In the genomic region with DNA sequence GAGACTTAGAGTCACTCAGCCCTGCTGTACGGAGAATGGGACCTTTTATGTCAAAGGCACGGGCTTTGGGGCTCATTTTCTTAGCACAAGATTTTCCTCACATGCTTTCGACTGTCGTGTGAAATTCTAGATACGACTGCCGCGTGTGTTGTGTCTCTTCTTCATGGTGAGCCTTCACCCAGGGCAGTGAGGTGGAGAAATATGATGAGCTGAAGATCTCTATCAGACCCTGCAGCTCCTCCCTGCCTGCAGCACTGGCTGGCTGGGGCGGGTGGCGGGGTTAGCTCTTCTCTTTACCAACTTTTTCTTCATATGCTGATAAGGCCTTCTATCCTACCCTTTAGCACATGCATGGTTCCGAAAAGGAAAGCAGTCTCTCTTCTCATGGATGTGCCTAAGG, we compare ENCODE assay signal across 17 mouse cellular contexts.
"Had no signal": no experiment of that assay in that cellular context is flagged by ENCODE, and none has a peak within 500 bp of the region (broad histone marks: within the 10 kb centered on the region; RNA-seq: fewer than 3 reads in every experiment).

No protein-coding gene starts in this region.

- H3K4me2 ChIP-seq: limb, embryonic 13.5 days; liver, embryonic 12.5 days; liver, embryonic 15.5 days; midbrain, embryonic 11.5 days had no signal

- DNase-seq: kidney, adult 18-20 months; kidney, adult 9 months; kidney, postnatal 4 days; liver; lung, adult 18-20 months; midbrain, embryonic 14.5 days; right cerebral cortex, postnatal 4 days; thymus, postnatal 25 days had no signal

- ATAC-seq: intestine, embryonic 16.5 days; liver, embryonic 12.5 days had no signal

- H3K4me3 ChIP-seq: limb, embryonic 10.5 days; limb, embryonic 13.5 days; liver, embryonic 12.5 days; liver, embryonic 15.5 days; megakaryocyte, embryonic 14.5 days had no signal

- H3K4me1 ChIP-seq: limb, embryonic 10.5 days; limb, embryonic 13.5 days; liver, embryonic 15.5 days had no signal

- H3K27ac ChIP-seq: limb, embryonic 10.5 days; limb, embryonic 13.5 days; liver, embryonic 12.5 days; liver, embryonic 15.5 days; macrophage; stomach, postnatal 0 days had no signal

- H3K36me3 ChIP-seq: limb, embryonic 10.5 days; limb, embryonic 13.5 days; liver, embryonic 12.5 days; liver, embryonic 15.5 days had no signal

- H3K9me3 ChIP-seq: limb, embryonic 10.5 days; limb, embryonic 13.5 days; liver, embryonic 12.5 days; liver, embryonic 15.5 days; megakaryocyte, embryonic 14.5 days had no signal

- H3K9ac ChIP-seq: limb, embryonic 13.5 days; liver, embryonic 12.5 days; liver, embryonic 15.5 days had no signal

- H3K27me3 ChIP-seq: limb, embryonic 13.5 days had no signal
